Mouse (Mus musculus) thymus, postnatal 36 days (tissue): Measurements from ENCODE around the gene P3h1.
"Not testable (repeated sequence)": the region's sequence is repeated elsewhere in the genome, so short reads cannot be mapped to it uniquely, and the experiment has no call there.

Source experiments
- DNase-seq, 2 experiments: peaks; one replicate each; pipeline ENCODE4 v3.0.0; 2022; ENCODE audit warnings: mixed read lengths in 2 of 2

The P3h1 gene

DNA sequence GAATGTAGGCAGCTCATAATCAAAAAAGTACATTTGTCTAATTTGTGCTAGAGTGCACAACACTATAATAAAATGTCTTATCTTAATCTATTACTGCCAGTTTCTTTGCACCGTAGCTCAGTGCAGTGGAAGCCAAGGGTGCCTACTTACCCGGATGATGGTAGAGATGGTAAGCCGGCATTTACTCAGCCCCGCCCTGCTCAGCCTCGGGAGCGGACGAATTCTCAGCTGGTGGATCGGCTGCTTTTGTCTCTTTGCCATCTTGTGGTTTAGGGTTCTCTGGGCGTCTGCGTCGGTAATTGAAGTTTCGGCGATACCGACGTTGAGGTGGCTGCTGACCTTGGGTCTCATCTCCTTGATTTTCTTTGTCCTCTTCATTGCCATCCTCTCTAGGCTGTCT, 46.1 kb downstream of the P3h1 start:
- DNase-seq, result not testable (repeated sequence)

DNA sequence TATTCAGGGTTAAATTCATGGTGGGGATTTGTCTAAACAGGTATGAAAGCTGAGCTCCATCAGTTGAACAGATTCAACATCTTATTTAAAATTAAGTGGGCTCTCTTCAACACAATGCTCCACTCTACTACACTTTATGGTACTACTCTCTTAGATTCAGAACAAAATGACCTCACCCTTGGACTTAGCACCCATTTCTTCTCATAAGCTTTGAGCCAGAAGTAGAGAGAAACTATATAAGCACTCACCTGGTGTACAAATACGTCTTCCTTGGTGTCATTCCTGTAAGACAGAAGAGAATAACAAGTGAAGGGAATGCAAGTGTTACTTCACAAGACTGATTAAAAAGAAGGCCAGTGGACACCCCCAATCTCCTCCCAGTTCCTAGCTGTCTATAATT, 52.1 kb downstream of the P3h1 start:
- DNase-seq, result no peak

DNA sequence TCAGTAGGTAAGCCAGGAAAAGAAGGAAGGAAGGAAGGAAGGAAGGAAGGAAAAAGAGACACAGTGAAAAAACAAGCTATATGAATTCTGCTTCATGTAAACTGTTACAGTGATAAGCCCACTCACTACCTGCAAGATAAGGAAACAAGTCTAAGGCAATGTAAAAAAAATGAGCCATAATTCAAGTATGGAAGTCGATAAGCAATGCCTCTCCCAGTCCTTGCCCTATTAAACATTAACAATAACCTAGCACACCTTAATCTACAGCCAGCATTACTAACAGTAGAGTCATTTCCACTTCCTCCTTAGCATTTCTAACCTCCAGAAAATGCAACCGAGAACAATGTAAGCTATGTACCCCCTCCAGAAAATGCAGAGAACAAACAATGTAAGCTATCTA, 52.6 kb downstream of the P3h1 start:
- no peak for DNase-seq

DNA sequence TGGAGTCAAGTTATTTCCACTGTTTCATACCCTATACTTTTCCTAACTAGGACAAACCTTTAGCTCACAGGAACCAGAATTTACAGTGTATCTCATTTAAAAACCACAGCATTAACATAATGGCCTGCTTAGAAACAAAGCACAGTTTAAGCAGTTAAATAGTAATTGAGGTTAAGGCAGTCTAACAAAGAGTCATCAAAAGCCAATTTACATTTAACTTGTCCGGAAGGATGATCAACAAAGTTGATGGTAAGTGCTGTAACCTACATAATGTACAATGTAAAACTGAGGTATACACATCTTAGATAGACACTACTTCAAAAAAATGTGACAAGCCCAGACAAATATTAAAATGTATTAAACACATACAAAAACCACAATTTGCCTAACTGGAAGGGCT, 59.2 kb downstream of the P3h1 start:
- no peak for DNase-seq

DNA sequence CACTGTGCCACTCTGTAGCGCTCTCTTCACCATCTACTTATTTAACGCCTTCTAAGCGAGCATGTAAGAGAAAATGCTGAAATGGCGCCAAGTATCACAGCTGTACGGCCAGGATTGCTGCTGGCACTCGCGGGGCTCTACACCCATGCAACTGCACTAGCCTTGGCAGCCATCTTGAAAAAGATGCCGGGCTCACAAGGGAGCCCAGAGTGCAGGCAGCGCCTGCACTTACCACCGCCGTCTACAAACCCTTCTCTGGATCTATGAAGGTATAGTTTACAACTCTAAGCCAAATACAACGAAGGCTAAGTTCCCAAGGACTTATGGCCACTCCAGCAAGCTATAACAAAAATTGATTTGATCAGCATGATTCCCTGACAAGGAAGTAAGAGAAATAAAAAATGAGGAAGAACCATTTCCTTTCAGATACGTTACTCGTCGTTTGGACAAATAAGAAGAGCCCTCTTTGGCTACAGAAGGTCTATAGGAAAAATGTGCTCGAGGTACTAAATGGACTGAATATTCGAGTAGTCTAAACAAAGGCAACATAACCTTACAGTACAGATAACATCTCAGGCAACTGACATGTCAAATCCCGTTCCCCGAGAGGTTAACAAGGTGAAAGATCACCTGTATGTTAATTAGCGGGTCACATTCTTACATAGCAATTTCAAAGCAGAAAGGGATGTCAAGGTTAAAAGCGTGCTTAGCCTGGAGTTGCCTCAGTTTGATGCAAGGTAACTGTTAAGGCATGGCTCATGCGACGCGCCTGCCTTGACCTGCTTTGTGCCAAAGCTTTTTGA, 60.3 kb downstream of the P3h1 start:
- peak; percentile 36 to 40 for DNase-seq

DNA sequence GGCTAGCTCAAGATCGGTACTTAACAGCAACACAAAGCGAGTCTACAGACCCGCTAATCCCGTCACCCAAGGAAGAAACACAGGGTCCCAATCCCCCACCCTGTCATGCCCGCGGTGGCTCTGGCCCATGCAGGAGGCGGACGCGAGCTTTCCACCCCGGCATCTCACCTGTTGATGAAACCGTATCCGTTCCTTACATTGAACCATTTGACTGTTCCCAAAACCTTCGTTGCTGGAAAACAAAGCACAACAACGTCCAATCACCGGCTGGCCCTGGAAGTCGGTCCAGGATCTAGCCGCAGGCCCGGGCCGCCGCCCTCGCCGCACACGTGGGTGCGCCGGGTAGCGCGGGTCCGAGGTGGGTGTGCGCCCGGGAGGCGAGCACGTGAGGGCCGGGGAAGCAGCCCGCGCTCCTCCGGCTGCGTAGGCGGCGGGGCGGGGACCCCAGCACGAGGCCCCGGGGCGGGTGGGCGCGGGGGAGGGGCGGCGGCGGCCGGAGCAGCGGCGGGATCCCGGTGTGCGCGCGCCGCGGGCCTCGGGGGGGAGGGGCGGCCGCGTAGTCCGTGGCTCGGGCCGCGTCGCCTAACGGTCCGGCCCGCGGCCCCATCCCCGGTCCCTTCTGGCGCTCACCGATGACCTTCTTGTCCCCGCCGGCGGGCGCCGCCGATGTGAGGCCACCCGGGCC, 61.0 kb downstream of the P3h1 start:
- DNase-seq, result peak; percentile 44 to 59

DNA sequence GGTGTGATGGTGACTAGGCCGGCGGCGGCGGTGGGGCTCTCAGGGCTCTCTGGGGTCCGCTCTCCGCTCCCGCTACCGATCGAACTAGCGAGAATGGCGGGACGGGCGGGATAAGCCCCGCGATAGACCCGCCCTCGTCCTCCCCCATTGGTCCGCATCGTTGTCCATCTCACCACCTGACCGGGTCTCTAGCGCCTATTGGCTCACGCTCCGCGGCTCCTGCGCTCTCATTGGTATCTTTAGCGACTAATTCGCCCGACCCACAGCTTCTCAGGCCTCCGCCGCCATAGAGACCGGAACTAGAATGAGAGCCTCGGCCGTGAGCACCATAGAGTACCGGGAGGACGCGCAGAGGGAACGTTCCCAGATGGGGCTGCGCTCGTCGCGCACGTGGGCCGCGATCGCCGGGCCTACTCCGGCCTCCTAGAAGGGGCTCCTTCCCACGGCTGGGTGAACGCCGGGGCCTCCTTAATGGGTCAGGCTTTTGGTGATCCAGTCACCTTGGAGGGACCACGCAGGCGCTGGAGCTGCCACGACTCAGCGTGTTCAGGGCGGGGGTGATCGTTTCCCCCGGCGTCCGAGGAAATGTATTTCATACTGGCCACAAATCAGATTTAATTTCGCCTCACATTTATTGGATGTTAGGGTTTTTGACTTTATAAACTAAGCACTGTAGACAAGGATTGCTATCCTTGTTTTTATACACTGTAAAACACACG, 61.9 kb downstream of the P3h1 start, which contains the start of gene Ybx1:
Gene Ybx1 (minus strand): TSS at position 190 of the 719 bp plus-strand sequence.
- peak; percentile 98 to 99 for DNase-seq

DNA sequence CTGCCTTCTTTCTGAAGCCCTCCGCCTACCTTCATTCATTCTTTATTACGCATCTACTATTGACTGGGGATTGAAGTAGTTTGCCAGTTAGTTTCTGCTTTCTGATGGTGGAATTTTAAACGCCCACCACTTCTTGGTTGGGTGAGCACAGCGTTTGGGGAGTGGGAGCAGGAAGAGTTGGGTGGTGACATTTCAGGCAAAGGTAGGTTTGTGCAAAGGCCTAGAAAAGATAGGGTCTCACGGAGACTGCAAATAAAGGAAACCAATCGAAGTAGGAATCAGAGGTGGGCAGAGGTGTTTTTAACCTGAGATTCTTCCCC, 62.4 kb downstream of the P3h1 start:
- no peak for DNase-seq

DNA sequence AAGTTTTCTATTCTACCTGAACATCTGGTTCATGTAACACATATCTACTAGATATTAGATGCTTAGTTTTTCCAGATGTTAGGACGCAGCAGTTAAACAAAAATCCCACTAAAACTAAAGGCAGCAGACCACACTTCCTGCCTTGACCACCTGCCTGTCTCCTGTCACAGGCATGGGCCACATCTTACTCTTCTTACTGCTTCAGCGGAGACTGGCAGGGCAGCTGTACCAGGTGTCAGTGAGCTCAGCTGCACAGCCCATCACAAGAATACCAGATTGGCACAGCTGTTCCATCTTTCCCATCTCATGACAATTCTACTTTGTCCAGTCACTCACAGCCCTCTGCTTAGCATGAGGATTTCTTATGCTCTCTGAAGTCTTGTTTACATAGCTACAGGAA, 64.6 kb downstream of the P3h1 start:
- no peak for DNase-seq
